Mouse (Mus musculus): ENCODE measurements around the gene Med29. TPM values are rescaled to one million over a fixed set of nuclear protein-coding genes. Genes with fewer than 3 reads are reported as not detected.
A peak's percentile ranks its signal among the peaks of the same experiment; 100 is the strongest.

Gene Med29
- polyA plus RNA-seq, 1 experiment from 2014 or later = 44.5 TPM

DNA sequence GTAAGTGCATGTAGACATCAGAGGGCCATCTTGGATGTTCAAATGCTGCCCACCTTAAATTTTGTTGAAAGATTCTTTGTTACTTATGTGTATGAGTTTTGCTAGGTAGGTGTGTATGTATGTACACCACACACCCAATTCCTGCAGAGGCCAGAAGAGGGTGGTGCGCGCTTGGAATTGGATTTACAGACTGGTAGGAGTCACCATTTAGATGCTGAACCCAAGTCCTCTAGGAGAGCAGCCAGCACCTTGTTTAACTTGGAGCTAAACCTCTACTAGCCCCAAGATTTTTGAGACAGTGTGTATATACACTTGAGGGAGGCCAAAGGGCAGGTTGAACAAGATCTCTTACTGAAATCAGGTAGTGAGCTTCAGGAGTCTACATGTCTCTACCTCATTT is 39.2 kb downstream of the Med29 start:
- no peak overlapping the region for H3K9ac ChIP-seq
- no peak for ATAC-seq (ENCODE audit: low FRiP score)
- no peaks in the 10 kb centered on the region for H3K9me3 ChIP-seq (ENCODE audit: control insufficient read depth, low read length)
- peaks cover 16% of the 10 kb centered on the region for H3K4me1 ChIP-seq (replicated peaks; ENCODE audit: control insufficient read depth, insufficient read depth, low read length)
- H3K27ac ChIP-seq = no peak overlapping the region
- no peaks in the 10 kb centered on the region for H3K27me3 ChIP-seq (ENCODE audit: control insufficient read depth, insufficient read depth, low read length)
- peaks cover 38% of the 10 kb centered on the region for H3K36me3 ChIP-seq (replicated peaks; ENCODE audit: control insufficient read depth, insufficient read depth)
- DNase-seq (ENCODE audit: low spot score) = no peak
- WGBS = 91% methylated on average over 2 of the region's 2 CpGs
- H3K4me3 ChIP-seq (replicated peaks; ENCODE audit: low read length) = no peak overlapping the region
- H3K4me2 ChIP-seq (replicated peaks) = no peak overlapping the region

- DNase-seq (ENCODE audit: low spot score) (no peak), ATAC-seq (ENCODE audit: low FRiP score) (no peak)
- Histone ChIP-seq H3K9me3 (ENCODE audit: control insufficient read depth, low read length) (no peaks in the 10 kb centered on the region), H3K9ac (peak overlapping the region; percentile 97), H3K4me1 (replicated peaks; ENCODE audit: control insufficient read depth, insufficient read depth, low read length) (peaks cover 16% of the 10 kb centered on the region), H3K4me2 (replicated peaks) (peak overlapping the region; percentile 88), H3K27me3 (ENCODE audit: control insufficient read depth, insufficient read depth, low read length) (no peaks in the 10 kb centered on the region), H3K27ac (no peak overlapping the region), H3K4me3 (replicated peaks; ENCODE audit: low read length) (peak overlapping the region; percentile 86), H3K36me3 (replicated peaks; ENCODE audit: control insufficient read depth, insufficient read depth) (peaks cover 38% of the 10 kb centered on the region)
- WGBS = 37% methylated on average over 4 of the region's 4 CpGs
Measured at GRCm38 (mm10) chr7:28351676-28352191, 40.8 kb downstream of the Med29 start.

GRCm38 (mm10) chr7:28350155-28350883 is 42.2 kb downstream of the Med29 start, which contains the start of gene Rps16:
Gene Rps16, plus strand, starts transcription at chr7:28350652.
- ATAC-seq (ENCODE audit: low FRiP score) (peak; percentile 95), DNase-seq (ENCODE audit: low spot score) (peak; percentile 99)
- peak within 1 kb of the TSS; percentile 88 for H3K4me2 ChIP-seq (replicated peaks)
- peaks cover 37% of the 10 kb centered on the region for H3K36me3 ChIP-seq (replicated peaks; ENCODE audit: control insufficient read depth, insufficient read depth)
- under 1% methylated on average over 49 of the region's 50 CpGs for WGBS
- H3K9me3 ChIP-seq (ENCODE audit: control insufficient read depth, low read length) = no peaks in the 10 kb centered on the region
- no peaks in the 10 kb centered on the region for H3K27me3 ChIP-seq (ENCODE audit: control insufficient read depth, insufficient read depth, low read length)
- peak within 1 kb of the TSS; percentile 97 for H3K9ac ChIP-seq
- peaks cover 16% of the 10 kb centered on the region for H3K4me1 ChIP-seq (replicated peaks; ENCODE audit: control insufficient read depth, insufficient read depth, low read length)
- H3K27ac ChIP-seq = peak within 1 kb of the TSS; percentile 90
- H3K4me3 ChIP-seq (replicated peaks; ENCODE audit: low read length) = peak within 1 kb of the TSS; percentile 86

DNA sequence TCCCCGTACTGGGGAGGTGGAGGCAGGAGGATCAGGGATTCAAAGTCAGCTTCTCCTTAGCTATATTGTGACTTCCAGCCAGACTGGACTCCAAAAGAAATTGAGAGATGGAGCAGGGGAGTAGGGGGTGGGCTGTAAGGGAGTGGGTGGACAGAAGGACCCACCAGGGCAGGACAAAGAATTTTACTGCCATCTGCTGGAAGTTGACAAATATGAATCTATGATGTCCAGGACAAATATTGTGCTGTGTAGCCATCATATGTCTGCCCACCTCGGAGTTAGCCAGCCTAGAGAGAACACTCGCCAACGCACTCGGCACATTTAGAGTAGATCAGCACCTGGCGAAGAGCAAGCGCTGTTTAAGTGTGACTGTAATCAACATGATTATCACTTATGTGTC is 43.9 kb downstream of the Med29 start:
- Histone ChIP-seq H3K4me1 (replicated peaks; ENCODE audit: control insufficient read depth, insufficient read depth, low read length) (peaks cover 16% of the 10 kb centered on the region), H3K27ac (no peak overlapping the region), H3K9me3 (ENCODE audit: control insufficient read depth, low read length) (no peaks in the 10 kb centered on the region), H3K9ac (no peak overlapping the region), H3K4me2 (replicated peaks) (no peak overlapping the region), H3K36me3 (replicated peaks; ENCODE audit: control insufficient read depth, insufficient read depth) (peaks cover 20% of the 10 kb centered on the region), H3K4me3 (replicated peaks; ENCODE audit: low read length) (no peak overlapping the region), H3K27me3 (ENCODE audit: control insufficient read depth, insufficient read depth, low read length) (no peaks in the 10 kb centered on the region)
- no peak for ATAC-seq (ENCODE audit: low FRiP score)
- DNase-seq (ENCODE audit: low spot score) = peak; percentile 25
- 91% methylated on average over 7 of the region's 7 CpGs for WGBS

- Histone ChIP-seq H3K36me3 (replicated peaks; ENCODE audit: control insufficient read depth, insufficient read depth) (peaks cover 11% of the 10 kb centered on the region), H3K4me1 (replicated peaks; ENCODE audit: control insufficient read depth, insufficient read depth, low read length) (peaks cover 16% of the 10 kb centered on the region), H3K4me3 (replicated peaks; ENCODE audit: low read length) (no peak overlapping the region), H3K9me3 (ENCODE audit: control insufficient read depth, low read length) (no peaks in the 10 kb centered on the region), H3K9ac (no peak overlapping the region), H3K27ac (no peak overlapping the region), H3K27me3 (ENCODE audit: control insufficient read depth, insufficient read depth, low read length) (no peaks in the 10 kb centered on the region), H3K4me2 (replicated peaks) (no peak overlapping the region)
- 77% methylated on average over 3 of the region's 3 CpGs for WGBS
- DNase-seq (ENCODE audit: low spot score) (no peak), ATAC-seq (ENCODE audit: low FRiP score) (no peak)
Measured at GRCm38 (mm10) chr7:28347746-28348145, 44.8 kb downstream of the Med29 start.

DNA sequence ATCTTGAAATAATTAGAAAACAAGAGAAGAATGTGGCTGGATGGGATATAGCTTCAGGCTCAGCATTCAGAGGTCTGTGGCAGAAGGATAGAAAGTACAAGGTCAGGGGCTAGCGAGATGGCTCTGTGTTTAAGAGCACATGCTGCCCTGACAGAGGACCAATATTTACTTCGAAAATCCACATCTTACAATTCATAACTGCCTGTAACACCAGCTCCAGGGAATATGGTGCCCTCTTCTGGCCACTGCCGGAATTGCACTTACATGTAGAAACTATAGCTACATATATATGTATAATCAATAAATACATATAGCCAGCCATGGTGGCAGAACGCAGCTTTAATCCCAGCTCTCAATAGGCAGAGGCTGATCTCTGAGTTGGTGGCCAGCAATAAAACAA is 47.9 kb downstream of the Med29 start:
- Histone ChIP-seq H3K9ac (no peak overlapping the region), H3K4me2 (replicated peaks) (no peak overlapping the region), H3K27ac (no peak overlapping the region), H3K27me3 (ENCODE audit: control insufficient read depth, insufficient read depth, low read length) (no peaks in the 10 kb centered on the region), H3K36me3 (replicated peaks; ENCODE audit: control insufficient read depth, insufficient read depth) (no peaks in the 10 kb centered on the region), H3K4me1 (replicated peaks; ENCODE audit: control insufficient read depth, insufficient read depth, low read length) (0 out of 2 replicates have a peak, but pooled peaks cover 2% of the 10 kb centered on the region), H3K9me3 (ENCODE audit: control insufficient read depth, low read length) (no peaks in the 10 kb centered on the region), H3K4me3 (replicated peaks; ENCODE audit: low read length) (no peak overlapping the region)
- peak; percentile 18; the same call in 1 of the 2 replicates for ATAC-seq (ENCODE audit: low FRiP score)
- peak; percentile 84 for DNase-seq (ENCODE audit: low spot score)
- WGBS = 4% methylated on average over 4 of the region's 4 CpGs

DNA sequence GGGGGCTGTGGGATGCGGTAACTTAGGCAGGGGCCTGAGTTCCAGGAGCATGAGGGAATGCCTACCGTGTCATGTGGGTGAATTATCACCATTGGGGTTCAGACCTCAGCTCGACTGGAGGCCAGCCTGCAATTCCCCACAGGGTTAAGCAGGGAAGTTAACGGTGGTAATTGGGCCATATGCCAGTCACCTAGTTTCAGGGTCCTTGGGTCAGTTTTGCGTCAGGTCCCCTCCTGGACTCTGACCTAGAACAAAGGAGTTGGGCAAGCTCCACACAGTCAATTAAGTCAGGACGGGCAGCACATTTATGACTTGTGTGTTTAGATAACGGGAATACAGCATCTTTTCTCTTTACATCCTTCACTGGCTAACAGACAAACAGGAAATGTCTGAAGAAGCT is 51.1 kb downstream of the Med29 start:
- ATAC-seq (ENCODE audit: low FRiP score) (no peak), DNase-seq (ENCODE audit: low spot score) (no peak)
- 46% methylated on average over 7 of the region's 7 CpGs for WGBS
- Histone ChIP-seq H3K4me2 (replicated peaks) (no peak overlapping the region), H3K27me3 (ENCODE audit: control insufficient read depth, insufficient read depth, low read length) (no peaks in the 10 kb centered on the region), H3K4me3 (replicated peaks; ENCODE audit: low read length) (no peak overlapping the region), H3K36me3 (replicated peaks; ENCODE audit: control insufficient read depth, insufficient read depth) (no peaks in the 10 kb centered on the region), H3K4me1 (replicated peaks; ENCODE audit: control insufficient read depth, insufficient read depth, low read length) (peaks cover 14% of the 10 kb centered on the region), H3K27ac (no peak overlapping the region), H3K9ac (no peak overlapping the region), H3K9me3 (ENCODE audit: control insufficient read depth, low read length) (no peaks in the 10 kb centered on the region)

DNA sequence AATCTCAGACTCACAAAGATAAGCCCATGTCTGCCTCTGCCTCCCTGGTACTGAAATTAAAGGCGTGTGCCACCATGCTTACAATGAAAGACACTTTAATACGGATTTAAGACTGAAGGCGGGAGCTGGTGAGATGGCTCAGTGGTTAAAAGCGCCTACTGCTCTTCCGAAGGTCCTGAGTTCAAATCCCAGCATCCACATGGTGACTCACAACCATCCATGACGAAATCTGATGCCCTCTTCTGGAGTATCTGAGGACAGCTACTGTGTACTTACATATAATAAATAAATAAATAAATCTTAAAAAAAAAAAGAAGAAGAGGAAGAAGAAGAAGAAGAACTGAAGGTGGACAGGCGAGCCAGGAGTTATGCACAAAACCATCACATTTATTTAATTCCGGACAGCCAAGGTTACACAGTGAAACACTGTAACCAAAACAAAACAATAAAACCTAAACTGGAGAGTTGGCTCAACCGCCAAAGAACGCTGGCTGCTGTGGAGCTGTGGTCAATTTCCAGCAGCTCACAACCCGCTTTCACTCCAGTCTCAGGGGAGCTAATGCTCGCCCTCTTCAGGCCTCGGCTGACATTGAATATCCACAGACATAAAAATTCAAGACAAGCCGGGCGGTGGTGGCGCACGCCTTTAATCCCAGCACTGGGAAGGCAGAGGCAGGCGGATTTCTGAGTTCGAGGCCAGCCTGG is 53.1 kb downstream of the Med29 start:
- DNase-seq (ENCODE audit: low spot score) (no peak), ATAC-seq (ENCODE audit: low FRiP score) (no peak)
- Histone ChIP-seq H3K4me3 (replicated peaks; ENCODE audit: low read length) (peak overlapping the region; percentile 88), H3K4me1 (replicated peaks; ENCODE audit: control insufficient read depth, insufficient read depth, low read length) (peaks cover 14% of the 10 kb centered on the region), H3K9me3 (ENCODE audit: control insufficient read depth, low read length) (no peaks in the 10 kb centered on the region), H3K36me3 (replicated peaks; ENCODE audit: control insufficient read depth, insufficient read depth) (peaks cover 9% of the 10 kb centered on the region; the same call in 1 of the 2 replicates), H3K9ac (peak overlapping the region; percentile 94), H3K27me3 (ENCODE audit: control insufficient read depth, insufficient read depth, low read length) (no peaks in the 10 kb centered on the region), H3K4me2 (replicated peaks) (peak overlapping the region; percentile 93), H3K27ac (peak overlapping the region; percentile 85)
- 78% methylated on average over 19 of the region's 19 CpGs for WGBS
